Mouse (Mus musculus): ENCODE measurements around the gene Sp2. TPM values are rescaled to one million over a fixed set of nuclear protein-coding genes. Genes with fewer than 3 reads are reported as not detected.

The Sp2 gene
- total and polyA plus RNA-seq, 2 experiments from 2014 or later = 5.2 to 13.7 TPM

GRCm38 (mm10) chr11:97003170-97003569, 20.4 kb upstream of the Sp2 start:
- Histone ChIP-seq H3K4me2 (ENCODE audit: low read depth, low read length, poor library complexity, severe bottlenecking) (no peak overlapping the region), H3K27ac (ENCODE audit: low read depth, low read length) (no peak overlapping the region), H3K9me3 (ENCODE audit: low read length) (no peaks in the 10 kb centered on the region), H3K9ac (replicated peaks; ENCODE audit: low read length, poor library complexity, severe bottlenecking) (no peak overlapping the region), H3K4me3 (ENCODE audit: low read depth, low read length) (no peak overlapping the region), H3K4me1 (ENCODE audit: insufficient read depth, low read length) (no peaks in the 10 kb centered on the region), H3K36me3 (ENCODE audit: insufficient read depth, low read length) (no peaks in the 10 kb centered on the region), H3K27me3 (ENCODE audit: insufficient read depth, low read length) (no peaks in the 10 kb centered on the region)
- ATAC-seq (ENCODE audit: low FRiP score) (no peak), DNase-seq (ENCODE audit: low spot score) (no peak)
- WGBS = 34% methylated on average over 5 of the region's 5 CpGs
- TF ChIP-seq CTCF (IDR thresholded peaks at IDR 0.05) = no peak

- Histone ChIP-seq H3K36me3 (ENCODE audit: insufficient read depth, low read length) (no peaks in the 10 kb centered on the region), H3K4me2 (ENCODE audit: low read depth, low read length, poor library complexity, severe bottlenecking) (peak overlapping the region; percentile 47), H3K27me3 (ENCODE audit: insufficient read depth, low read length) (no peaks in the 10 kb centered on the region), H3K4me3 (ENCODE audit: low read depth, low read length) (peak overlapping the region; percentile 20), H3K4me1 (ENCODE audit: insufficient read depth, low read length) (peaks cover 8% of the 10 kb centered on the region; the same call in 1 of the 2 replicates), H3K27ac (ENCODE audit: low read depth, low read length) (no peak overlapping the region), H3K9me3 (ENCODE audit: low read length) (no peaks in the 10 kb centered on the region), H3K9ac (replicated peaks; ENCODE audit: low read length, poor library complexity, severe bottlenecking) (peak overlapping the region; percentile 54)
- ATAC-seq (ENCODE audit: low FRiP score) = no peak
- WGBS = 6% methylated on average over 25 of the region's 30 CpGs
- DNase-seq (ENCODE audit: low spot score) = no peak
- TF ChIP-seq CTCF (IDR thresholded peaks at IDR 0.05) = no peak
These were observed 14.7 kb upstream of the Sp2 start for GRCm38 (mm10) chr11:96997380-96997956.

GRCm38 (mm10) chr11:96996773-96997379, 14.1 kb upstream of the Sp2 start:
- no peak for TF ChIP-seq CTCF (IDR thresholded peaks at IDR 0.05)
- H3K27me3 ChIP-seq (ENCODE audit: insufficient read depth, low read length) = no peaks in the 10 kb centered on the region
- no peaks in the 10 kb centered on the region for H3K36me3 ChIP-seq (ENCODE audit: insufficient read depth, low read length)
- H3K4me3 ChIP-seq (ENCODE audit: low read depth, low read length) = peak overlapping the region; percentile 20
- no peak for DNase-seq (ENCODE audit: low spot score)
- 12% methylated on average over 17 of the region's 17 CpGs for WGBS
- H3K9me3 ChIP-seq (ENCODE audit: low read length) = no peaks in the 10 kb centered on the region
- peak overlapping the region; percentile 47 for H3K4me2 ChIP-seq (ENCODE audit: low read depth, low read length, poor library complexity, severe bottlenecking)
- peaks cover 8% of the 10 kb centered on the region; the same call in 1 of the 2 replicates for H3K4me1 ChIP-seq (ENCODE audit: insufficient read depth, low read length)
- no peak for ATAC-seq (ENCODE audit: low FRiP score)
- H3K27ac ChIP-seq (ENCODE audit: low read depth, low read length) = no peak overlapping the region
- H3K9ac ChIP-seq (replicated peaks; ENCODE audit: low read length, poor library complexity, severe bottlenecking) = peak overlapping the region; percentile 54

GRCm38 (mm10) chr11:96995836-96996772, 13.3 kb upstream of the Sp2 start:
- Histone ChIP-seq H3K27ac (ENCODE audit: low read depth, low read length) (no peak overlapping the region), H3K4me2 (ENCODE audit: low read depth, low read length, poor library complexity, severe bottlenecking) (no peak overlapping the region), H3K4me1 (ENCODE audit: insufficient read depth, low read length) (peaks cover 8% of the 10 kb centered on the region; the same call in 1 of the 2 replicates), H3K9me3 (ENCODE audit: low read length) (no peaks in the 10 kb centered on the region), H3K27me3 (ENCODE audit: insufficient read depth, low read length) (no peaks in the 10 kb centered on the region), H3K9ac (replicated peaks; ENCODE audit: low read length, poor library complexity, severe bottlenecking) (no peak overlapping the region), H3K4me3 (ENCODE audit: low read depth, low read length) (no peak overlapping the region), H3K36me3 (ENCODE audit: insufficient read depth, low read length) (no peaks in the 10 kb centered on the region)
- no peak for TF ChIP-seq CTCF (IDR thresholded peaks at IDR 0.05)
- 84% methylated on average over 15 of the region's 15 CpGs for WGBS
- DNase-seq (ENCODE audit: low spot score) = no peak
- no peak for ATAC-seq (ENCODE audit: low FRiP score)

- Histone ChIP-seq H3K9ac (replicated peaks; ENCODE audit: low read length, poor library complexity, severe bottlenecking) (no peak overlapping the region), H3K27ac (ENCODE audit: low read depth, low read length) (no peak overlapping the region), H3K9me3 (ENCODE audit: low read length) (no peaks in the 10 kb centered on the region), H3K4me2 (ENCODE audit: low read depth, low read length, poor library complexity, severe bottlenecking) (no peak overlapping the region), H3K36me3 (ENCODE audit: insufficient read depth, low read length) (no peaks in the 10 kb centered on the region), H3K4me1 (ENCODE audit: insufficient read depth, low read length) (peaks cover 8% of the 10 kb centered on the region; the same call in 1 of the 2 replicates), H3K4me3 (ENCODE audit: low read depth, low read length) (no peak overlapping the region), H3K27me3 (ENCODE audit: insufficient read depth, low read length) (no peaks in the 10 kb centered on the region)
- ATAC-seq (ENCODE audit: low FRiP score) = no peak
- 32% methylated on average over 5 of the region's 5 CpGs for WGBS
- TF ChIP-seq CTCF (IDR thresholded peaks at IDR 0.05) = no peak
- DNase-seq (ENCODE audit: low spot score) = no peak
These were observed 12.3 kb upstream of the Sp2 start for GRCm38 (mm10) chr11:96995031-96995430.

Data from midbrain, postnatal 0 days (tissue).